Mouse (Mus musculus): ENCODE results near the gene Ugt1a6b. TPM values are rescaled to one million over a fixed set of nuclear protein-coding genes. Genes with fewer than 3 reads are reported as not detected.

Gene Ugt1a6b
- polyA plus RNA-seq, 1 experiment from 2014 or later, result not detected

DNA sequence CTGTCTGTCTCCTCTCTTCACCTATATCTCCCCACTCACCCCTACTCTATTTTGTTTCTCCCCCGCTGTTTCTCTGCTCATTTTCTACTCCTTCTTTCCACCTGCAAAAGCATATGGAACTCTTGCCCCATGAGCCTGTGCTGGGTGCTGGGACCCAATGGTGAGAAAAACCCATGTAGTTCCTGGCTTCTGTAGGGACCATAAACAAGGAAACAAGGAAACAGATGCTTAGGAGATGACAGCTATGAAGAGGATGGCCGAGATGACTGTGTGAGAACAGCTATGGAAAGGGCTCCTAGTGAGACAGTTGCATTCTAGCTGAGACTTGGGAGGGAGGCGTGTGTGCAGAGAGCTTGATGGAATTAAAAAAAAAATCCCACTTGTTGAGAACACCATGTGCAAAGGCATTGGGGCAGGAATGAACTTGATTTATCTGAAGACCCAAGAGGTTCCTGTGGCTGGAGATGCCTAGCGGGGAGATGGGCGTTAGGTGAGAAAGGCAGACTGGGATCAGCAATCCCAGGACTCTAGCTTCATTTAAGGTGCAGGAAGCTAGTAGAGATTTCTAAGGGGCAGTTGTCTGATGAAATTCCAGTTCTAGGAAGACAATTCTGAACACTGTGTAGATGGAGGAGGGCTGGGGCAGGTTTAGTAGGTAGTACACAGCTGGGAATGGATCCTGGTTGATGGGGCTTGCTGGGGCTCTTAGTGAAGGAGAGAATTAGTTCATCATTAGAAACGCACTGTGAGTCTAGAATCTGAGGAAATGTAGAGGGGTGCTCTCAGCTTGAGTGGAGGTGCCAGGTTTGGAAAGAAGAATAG is 128.1 kb downstream of the Ugt1a6b start:
- H3K36me3 ChIP-seq, result no peaks in the 10 kb centered on the region
- 77% methylated on average over 6 of the region's 6 CpGs for WGBS
- H3K4me1 ChIP-seq, result no peaks in the 10 kb centered on the region
- no peak overlapping the region for H3K27ac ChIP-seq
- H3K9ac ChIP-seq, result no peak overlapping the region
- no peak overlapping the region for H3K4me2 ChIP-seq (replicated peaks)
- peaks cover 99% of the 10 kb centered on the region for H3K9me3 ChIP-seq
- no peaks in the 10 kb centered on the region for H3K27me3 ChIP-seq (replicated peaks)
- ATAC-seq (ENCODE audit: low FRiP score, low read depth), result no peak
- H3K4me3 ChIP-seq, result no peak overlapping the region

DNA sequence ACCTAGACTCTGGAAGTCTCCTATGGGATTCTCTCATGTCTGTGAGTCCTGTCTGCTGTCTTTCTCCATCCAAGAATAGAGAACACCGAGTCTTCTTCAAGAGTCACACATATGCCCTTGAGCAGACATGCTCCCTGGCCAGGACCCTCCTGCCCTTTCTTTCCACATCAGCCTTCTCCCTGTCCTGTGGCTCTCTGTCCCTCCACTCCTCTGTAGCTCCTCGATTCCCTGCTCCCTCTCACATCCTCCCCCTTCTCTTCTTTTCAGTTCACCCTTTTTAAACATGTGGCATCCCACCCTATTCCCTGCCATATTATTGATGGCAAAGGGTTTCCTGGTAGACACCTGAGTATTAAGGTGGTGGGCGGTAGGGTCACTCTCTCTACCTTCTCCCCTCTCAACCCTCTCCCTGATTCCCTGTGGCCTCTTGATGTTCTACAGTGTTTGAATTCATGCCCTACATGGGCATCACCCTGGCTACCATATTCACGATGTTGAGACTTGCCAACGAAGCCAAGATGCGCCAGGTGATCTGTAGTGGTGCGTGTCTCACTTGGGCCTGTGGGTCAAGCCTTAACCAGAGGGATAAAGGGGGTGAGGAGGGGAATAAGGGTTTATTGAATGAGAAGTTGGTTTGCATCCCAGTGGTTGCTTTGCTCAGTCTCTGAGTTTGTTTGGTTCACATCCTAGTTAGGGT is 128.9 kb downstream of the Ugt1a6b start:
- no peak for ATAC-seq (ENCODE audit: low FRiP score, low read depth)
- no peak overlapping the region for H3K9ac ChIP-seq
- H3K4me1 ChIP-seq, result no peaks in the 10 kb centered on the region
- WGBS, result 69% methylated on average over 7 of the region's 7 CpGs
- H3K27ac ChIP-seq, result no peak overlapping the region
- no peak overlapping the region for H3K4me3 ChIP-seq
- peaks cover 97% of the 10 kb centered on the region for H3K9me3 ChIP-seq
- H3K27me3 ChIP-seq (replicated peaks), result no peaks in the 10 kb centered on the region
- no peaks in the 10 kb centered on the region for H3K36me3 ChIP-seq
- H3K4me2 ChIP-seq (replicated peaks), result no peak overlapping the region

DNA sequence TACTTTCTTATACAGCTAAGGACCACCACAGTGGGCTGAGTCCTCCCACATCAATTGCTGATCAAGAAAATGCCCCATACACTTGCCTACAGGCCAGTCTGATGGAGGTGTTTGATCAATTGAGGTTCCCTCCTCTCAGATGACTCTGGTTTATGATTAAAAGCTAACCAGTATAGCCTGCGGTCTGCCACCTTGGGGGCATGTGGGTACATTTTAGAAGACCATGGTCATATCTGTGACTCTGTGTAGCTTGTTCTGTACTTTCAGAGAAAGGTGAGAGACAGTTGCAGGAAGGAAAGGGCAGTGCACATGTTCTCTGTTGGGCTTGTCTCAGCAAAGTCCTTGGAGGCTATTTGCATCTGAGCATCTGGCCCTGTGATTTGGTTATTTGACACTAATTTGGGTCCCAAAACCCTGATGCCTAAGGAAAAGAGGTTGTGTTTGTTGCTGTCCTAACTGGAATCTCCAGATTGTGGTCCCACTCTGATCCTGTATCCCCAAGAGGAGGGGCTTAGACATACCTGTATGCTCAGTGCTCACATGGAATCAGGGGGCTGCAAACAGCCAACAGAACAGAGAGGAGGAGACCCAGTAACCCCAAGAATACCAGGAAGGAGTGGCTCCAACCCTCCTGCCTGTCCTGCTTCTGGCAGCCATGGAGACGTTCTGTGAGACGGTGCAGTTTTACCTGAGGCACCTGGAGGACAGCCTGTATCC is 129.8 kb downstream of the Ugt1a6b start:
- no peak overlapping the region for H3K9ac ChIP-seq
- H3K27me3 ChIP-seq (replicated peaks), result no peaks in the 10 kb centered on the region
- H3K4me1 ChIP-seq, result no peaks in the 10 kb centered on the region
- H3K9me3 ChIP-seq, result peaks cover 97% of the 10 kb centered on the region
- WGBS, result 54% methylated on average over 3 of the region's 3 CpGs
- H3K36me3 ChIP-seq, result no peaks in the 10 kb centered on the region
- H3K27ac ChIP-seq, result no peak overlapping the region
- ATAC-seq (ENCODE audit: low FRiP score, low read depth), result no peak
- H3K4me3 ChIP-seq, result no peak overlapping the region
- H3K4me2 ChIP-seq (replicated peaks), result no peak overlapping the region

DNA sequence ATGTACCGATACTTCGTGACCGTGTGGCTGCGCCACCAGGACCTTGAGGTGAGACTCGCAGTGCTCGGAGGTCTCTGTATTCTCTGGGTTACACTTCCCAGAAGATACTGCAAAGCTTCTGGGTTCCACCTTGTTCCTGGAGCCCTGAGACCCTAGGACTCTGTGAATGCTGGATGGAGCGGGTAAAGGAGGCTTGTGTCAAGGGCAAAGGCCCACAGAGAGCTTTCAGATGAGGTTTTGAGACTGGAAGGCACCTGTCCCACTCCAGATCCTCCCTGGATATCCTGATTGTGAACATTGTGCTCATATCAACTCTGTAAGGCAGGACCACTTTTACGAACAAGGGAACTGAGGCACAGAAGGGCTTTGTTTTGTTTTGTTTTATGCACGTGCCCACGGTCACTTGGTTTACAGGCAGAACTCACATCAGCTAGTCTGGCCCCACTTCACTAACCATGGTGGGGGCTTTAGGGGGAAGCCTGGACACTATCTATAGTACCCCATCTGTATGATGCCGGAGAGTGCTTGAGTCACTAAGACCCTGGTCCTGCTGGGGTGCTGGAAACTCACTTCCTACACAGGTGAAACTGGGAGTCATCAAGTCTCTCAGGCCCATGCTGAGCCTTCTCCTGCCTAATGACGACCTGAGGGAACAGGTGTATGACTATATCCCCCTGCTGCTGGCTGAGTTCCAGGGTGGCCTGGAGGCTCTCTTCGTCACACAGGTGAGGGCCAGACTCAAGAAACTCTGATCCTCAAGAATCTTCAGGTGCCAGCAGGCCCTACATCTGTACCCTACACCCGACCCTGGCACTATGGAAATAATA is 130.6 kb downstream of the Ugt1a6b start:
- H3K9me3 ChIP-seq, result peaks cover 97% of the 10 kb centered on the region
- no peak overlapping the region for H3K27ac ChIP-seq
- no peaks in the 10 kb centered on the region for H3K4me1 ChIP-seq
- no peak overlapping the region for H3K4me3 ChIP-seq
- no peak overlapping the region for H3K4me2 ChIP-seq (replicated peaks)
- 71% methylated on average over 14 of the region's 14 CpGs for WGBS
- no peaks in the 10 kb centered on the region for H3K36me3 ChIP-seq
- no peak overlapping the region for H3K9ac ChIP-seq
- no peak for ATAC-seq (ENCODE audit: low FRiP score, low read depth)
- no peaks in the 10 kb centered on the region for H3K27me3 ChIP-seq (replicated peaks)

DNA sequence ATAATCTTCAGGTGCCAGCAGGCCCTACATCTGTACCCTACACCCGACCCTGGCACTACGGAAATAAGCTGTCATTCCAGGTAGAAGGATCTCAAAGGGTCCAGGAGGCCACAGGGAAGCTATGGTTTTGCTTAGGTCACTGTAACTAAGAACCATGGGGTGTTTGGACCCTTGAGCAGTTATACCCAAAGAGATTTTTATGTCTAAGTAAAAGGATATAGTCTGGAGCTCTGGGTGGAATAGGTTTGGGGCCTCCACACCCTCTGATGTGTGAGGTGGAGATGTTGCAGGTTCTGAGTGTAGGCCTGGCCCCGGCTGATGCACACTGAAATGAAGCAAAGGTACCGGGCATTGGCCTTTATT is 131.2 kb downstream of the Ugt1a6b start:
- peaks cover 97% of the 10 kb centered on the region for H3K9me3 ChIP-seq

DNA sequence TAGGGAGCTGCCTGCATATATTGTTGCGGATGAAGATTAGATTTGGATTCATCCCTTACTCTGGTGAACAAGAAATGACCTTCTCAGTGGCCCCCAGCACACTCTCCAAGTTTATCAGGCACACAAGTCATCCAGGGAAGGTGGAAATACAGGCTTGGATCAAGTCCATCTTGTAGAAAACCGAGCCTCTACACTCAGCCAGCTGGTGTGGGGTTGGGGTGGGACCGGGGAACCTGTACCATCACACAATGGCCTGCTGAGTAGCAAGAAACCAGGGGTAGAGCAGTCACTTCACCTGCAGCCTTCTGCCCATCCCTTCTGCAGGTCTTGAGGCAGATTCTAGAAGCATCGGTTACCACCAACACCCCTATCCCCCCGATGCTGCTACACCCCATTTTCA is 131.6 kb downstream of the Ugt1a6b start:
- no peak for ATAC-seq (ENCODE audit: low FRiP score, low read depth)
- 44% methylated on average over 5 of the region's 5 CpGs for WGBS

More for the DNA sequence above, 131.2 kb downstream of the Ugt1a6b start:
- Histone ChIP-seq H3K36me3 (no peaks in the 10 kb centered on the region), H3K27ac (no peak overlapping the region), H3K9ac (no peak overlapping the region), H3K4me2 (replicated peaks) (no peak overlapping the region), H3K27me3 (replicated peaks) (no peaks in the 10 kb centered on the region), H3K4me3 (no peak overlapping the region), H3K4me1 (no peaks in the 10 kb centered on the region)
- 68% methylated on average over 4 of the region's 4 CpGs for WGBS
- no peak for ATAC-seq (ENCODE audit: low FRiP score, low read depth)

DNA sequence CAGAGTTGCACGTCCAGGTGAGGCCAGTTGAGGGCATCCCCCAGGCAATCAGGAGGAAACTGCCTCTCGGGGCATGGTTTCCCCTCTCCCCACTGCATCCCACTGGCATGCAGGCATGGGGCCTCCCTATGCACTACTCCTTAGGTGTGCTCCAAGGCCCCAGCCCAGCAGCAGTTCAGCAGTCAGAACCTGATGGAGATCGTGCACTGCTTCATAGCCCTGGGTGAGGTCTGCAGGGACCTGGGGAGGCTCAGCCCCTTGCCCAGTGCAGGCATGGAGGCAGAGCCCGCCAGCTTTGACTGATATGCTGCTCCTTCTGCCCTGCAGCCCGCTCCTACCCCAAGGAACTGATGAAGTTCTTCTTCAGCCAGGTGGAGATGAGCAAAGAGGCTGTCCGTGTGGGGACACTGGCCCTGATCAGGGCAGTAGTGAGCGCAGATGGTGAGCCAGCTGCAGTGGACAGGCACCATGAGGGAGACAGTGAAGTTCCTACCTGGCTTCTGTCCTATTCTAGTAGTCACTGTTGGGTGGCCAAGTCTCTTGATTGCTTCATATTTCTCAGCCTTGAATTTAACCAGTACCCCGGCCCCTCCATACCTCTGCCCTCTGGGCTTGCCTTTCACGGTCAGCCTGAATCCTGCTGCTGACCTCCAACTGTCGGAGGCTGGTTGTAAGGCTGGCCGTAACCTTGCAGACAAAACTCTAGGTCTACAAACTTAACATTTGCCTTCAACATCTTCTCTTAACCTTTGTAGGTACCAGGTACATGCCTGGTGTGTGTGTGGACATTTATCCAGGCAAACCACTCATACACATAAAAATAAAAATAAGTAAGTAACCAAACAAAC is 132.2 kb downstream of the Ugt1a6b start:
- 63% methylated on average over 11 of the region's 11 CpGs for WGBS
- no peak overlapping the region for H3K27ac ChIP-seq
- no peak for ATAC-seq (ENCODE audit: low FRiP score, low read depth)

More for the DNA sequence above, 131.6 kb downstream of the Ugt1a6b start:
- no peaks in the 10 kb centered on the region for H3K36me3 ChIP-seq
- H3K9me3 ChIP-seq, result peaks cover 97% of the 10 kb centered on the region
- no peaks in the 10 kb centered on the region for H3K4me1 ChIP-seq
- no peak overlapping the region for H3K27ac ChIP-seq
- no peaks in the 10 kb centered on the region for H3K27me3 ChIP-seq (replicated peaks)
- H3K9ac ChIP-seq, result no peak overlapping the region
- H3K4me2 ChIP-seq (replicated peaks), result no peak overlapping the region
- H3K4me3 ChIP-seq, result no peak overlapping the region

DNA sequence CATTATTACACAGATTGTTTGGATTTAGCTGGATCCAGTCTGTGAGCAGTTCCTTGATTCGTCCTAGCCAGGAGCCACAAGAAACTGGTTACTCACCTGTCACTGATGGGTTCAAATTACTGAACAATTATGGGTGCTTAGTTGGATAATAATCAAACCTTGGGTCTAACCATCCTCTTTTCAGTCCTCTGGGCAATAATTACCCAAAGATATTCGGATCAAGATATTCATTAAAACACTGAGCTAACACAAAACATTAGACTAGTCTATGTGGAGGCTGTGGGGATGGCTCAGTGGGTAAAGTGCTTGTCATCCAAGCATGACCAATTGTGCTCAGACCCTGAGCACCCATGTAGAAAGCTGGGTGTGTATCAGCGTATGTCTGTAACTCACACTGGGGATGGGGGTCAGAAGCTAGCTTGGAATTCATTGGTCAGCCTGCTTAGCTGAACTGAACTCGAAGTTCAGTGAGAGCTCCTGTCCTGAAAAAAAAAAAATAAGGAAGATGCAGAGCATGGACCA is 132.9 kb downstream of the Ugt1a6b start:
- Histone ChIP-seq H3K36me3 (no peaks in the 10 kb centered on the region), H3K27me3 (replicated peaks) (no peaks in the 10 kb centered on the region), H3K4me2 (replicated peaks) (no peak overlapping the region), H3K4me1 (no peaks in the 10 kb centered on the region), H3K9ac (no peak overlapping the region), H3K9me3 (peaks cover 97% of the 10 kb centered on the region), H3K4me3 (no peak overlapping the region), H3K27ac (no peak overlapping the region)
- ATAC-seq (ENCODE audit: low FRiP score, low read depth), result no peak
- WGBS, result 69% methylated on average over 4 of the region's 4 CpGs

More for the DNA sequence above, 132.2 kb downstream of the Ugt1a6b start:
- H3K4me2 ChIP-seq (replicated peaks), result no peak overlapping the region
- H3K9ac ChIP-seq, result no peak overlapping the region
- H3K4me1 ChIP-seq, result no peaks in the 10 kb centered on the region
- no peaks in the 10 kb centered on the region for H3K36me3 ChIP-seq
- H3K4me3 ChIP-seq, result no peak overlapping the region
- peaks cover 97% of the 10 kb centered on the region for H3K9me3 ChIP-seq
- no peaks in the 10 kb centered on the region for H3K27me3 ChIP-seq (replicated peaks)

DNA sequence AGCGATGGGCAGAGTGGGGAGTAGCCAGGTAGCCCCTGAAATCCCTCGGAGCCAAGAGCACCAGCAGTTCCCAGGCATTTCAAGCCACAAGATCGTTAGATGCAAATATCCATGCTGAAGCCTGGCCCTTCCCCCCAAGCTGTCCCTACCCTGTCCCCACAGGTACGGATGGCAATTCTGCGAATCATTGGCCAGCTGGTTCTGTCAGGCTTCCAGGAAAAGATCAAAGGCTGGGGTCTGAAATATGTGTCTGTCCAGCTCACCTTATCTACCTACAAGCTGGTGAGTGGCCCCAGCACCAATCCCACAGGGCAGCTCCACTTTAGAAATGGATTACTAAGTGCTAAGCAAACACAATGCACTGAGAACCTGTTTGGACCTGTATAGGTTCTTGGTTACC is 134.3 kb downstream of the Ugt1a6b start:
- Histone ChIP-seq H3K4me2 (replicated peaks) (no peak overlapping the region), H3K36me3 (no peaks in the 10 kb centered on the region), H3K4me1 (no peaks in the 10 kb centered on the region), H3K4me3 (no peak overlapping the region), H3K9me3 (peaks cover 95% of the 10 kb centered on the region), H3K27ac (no peak overlapping the region), H3K27me3 (replicated peaks) (no peaks in the 10 kb centered on the region), H3K9ac (no peak overlapping the region)
- 81% methylated on average over 5 of the region's 5 CpGs for WGBS
- ATAC-seq (ENCODE audit: low FRiP score, low read depth), result no peak

DNA sequence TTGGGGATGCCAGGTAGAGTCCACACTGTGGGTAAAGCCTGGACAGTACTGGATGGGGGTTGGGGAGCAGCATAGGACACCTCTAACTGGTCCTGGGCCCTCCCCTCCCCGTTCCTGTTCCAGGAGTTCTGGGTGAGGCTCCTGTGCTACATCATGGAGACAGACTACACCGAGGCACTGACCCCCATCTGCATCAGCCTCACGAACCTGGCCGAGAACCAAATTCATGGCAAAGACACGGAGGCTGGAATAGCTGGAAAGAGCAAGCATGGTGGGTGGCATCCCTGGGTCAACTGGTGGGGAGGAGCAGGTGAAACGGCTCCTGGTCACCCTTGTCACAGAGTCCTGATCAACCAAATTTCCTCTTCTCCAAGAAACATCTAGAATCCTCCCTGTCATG is 135.7 kb downstream of the Ugt1a6b start:
- Histone ChIP-seq H3K4me3 (no peak overlapping the region), H3K4me1 (no peaks in the 10 kb centered on the region)
- no peak for ATAC-seq (ENCODE audit: low FRiP score, low read depth)

DNA sequence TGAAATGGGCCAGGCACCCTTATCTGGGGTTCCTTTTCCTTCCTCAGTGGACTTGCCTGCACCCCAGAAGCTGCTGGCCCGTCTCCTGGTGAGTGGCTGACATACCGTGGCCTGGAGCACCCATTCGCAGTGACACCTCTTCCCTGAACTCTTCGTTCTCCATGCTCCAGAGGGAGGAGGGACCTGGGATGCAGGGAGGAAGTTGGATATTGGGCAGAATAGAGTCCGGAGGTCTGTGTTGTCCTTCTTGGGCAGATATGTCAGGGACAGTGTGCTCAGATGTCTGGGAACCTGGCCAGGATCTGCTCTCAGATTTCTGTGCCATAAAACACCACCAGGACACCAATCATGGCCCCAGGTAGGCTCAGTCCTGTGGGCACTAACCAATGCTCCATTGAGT is 137.0 kb downstream of the Ugt1a6b start:
- Histone ChIP-seq H3K4me2 (replicated peaks) (no peak overlapping the region), H3K36me3 (no peaks in the 10 kb centered on the region), H3K9me3 (peaks cover 93% of the 10 kb centered on the region), H3K4me1 (no peaks in the 10 kb centered on the region), H3K27ac (no peak overlapping the region), H3K27me3 (replicated peaks) (no peaks in the 10 kb centered on the region), H3K9ac (no peak overlapping the region), H3K4me3 (no peak overlapping the region)
- no peak for ATAC-seq (ENCODE audit: low FRiP score, low read depth)
- WGBS, result 73% methylated on average over 5 of the region's 5 CpGs

More for the DNA sequence above, 135.7 kb downstream of the Ugt1a6b start:
- Histone ChIP-seq H3K9me3 (peaks cover 93% of the 10 kb centered on the region), H3K36me3 (no peaks in the 10 kb centered on the region), H3K9ac (no peak overlapping the region), H3K4me2 (replicated peaks) (no peak overlapping the region), H3K27me3 (replicated peaks) (no peaks in the 10 kb centered on the region), H3K27ac (no peak overlapping the region)
- 80% methylated on average over 6 of the region's 6 CpGs for WGBS
